Mouse (Mus musculus) small intestine, adult 2 months (tissue): ENCODE measurements around the gene Ywhag.

Source experiments
- CTCF ChIP-seq: fragments of 200-500 bp; IDR thresholded peaks from 2 replicates; pipeline ENCODE4 v1.5.1; 2012; ENCODE audit warnings: low read depth, mild to moderate bottlenecking, control low read depth, inconsistent platforms, low read length, moderate library complexity, mixed read lengths; ENCODE audit not compliant: insufficient replicate concordance, insufficient read length; ENCODE audit errors: extremely low read depth
- POLR2A ChIP-seq: fragments of 200-500 bp; IDR thresholded peaks from 2 replicates; pipeline ENCODE4 v1.6.1; 2012; ENCODE audit warnings: low read depth, mild to moderate bottlenecking, control low read depth, inconsistent platforms, low read length, moderate library complexity

GRCm38 (mm10) chr5:135898995-135899394 is 35.4 kb downstream of the Ywhag start:
- TF ChIP-seq CTCF (no peak), POLR2A (no peak)
